Mouse (Mus musculus): Measurements from ENCODE around the gene Klc3. TPM values are rescaled to one million over a fixed set of nuclear protein-coding genes. Genes with fewer than 3 reads are reported as not detected.

The Klc3 gene
- polyA plus RNA-seq, 1 experiment from 2014 or later, result 38.4 TPM

DNA sequence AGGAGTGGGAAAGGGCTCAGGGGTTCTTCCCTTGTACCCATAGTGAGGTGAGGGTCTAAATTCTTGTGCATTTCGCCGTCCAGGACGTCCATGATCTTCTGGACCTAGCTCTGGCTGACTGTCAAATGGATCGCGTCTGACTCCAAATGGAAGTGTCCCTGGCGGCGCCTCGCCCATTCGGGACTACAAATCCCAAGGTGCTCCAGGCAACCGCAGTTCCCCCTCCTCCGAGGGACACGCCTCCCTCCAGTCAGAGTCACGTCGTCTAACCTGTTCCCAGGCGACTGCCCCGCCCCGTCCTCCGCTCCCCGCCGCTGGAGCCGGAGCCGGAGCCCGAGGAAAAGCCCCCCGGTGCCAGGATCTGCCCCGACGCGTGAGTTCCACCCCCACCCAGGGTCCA lies 43.0 kb downstream of the Klc3 start:
- peak; percentile 66 for DNase-seq (ENCODE audit: low spot score)

DNA sequence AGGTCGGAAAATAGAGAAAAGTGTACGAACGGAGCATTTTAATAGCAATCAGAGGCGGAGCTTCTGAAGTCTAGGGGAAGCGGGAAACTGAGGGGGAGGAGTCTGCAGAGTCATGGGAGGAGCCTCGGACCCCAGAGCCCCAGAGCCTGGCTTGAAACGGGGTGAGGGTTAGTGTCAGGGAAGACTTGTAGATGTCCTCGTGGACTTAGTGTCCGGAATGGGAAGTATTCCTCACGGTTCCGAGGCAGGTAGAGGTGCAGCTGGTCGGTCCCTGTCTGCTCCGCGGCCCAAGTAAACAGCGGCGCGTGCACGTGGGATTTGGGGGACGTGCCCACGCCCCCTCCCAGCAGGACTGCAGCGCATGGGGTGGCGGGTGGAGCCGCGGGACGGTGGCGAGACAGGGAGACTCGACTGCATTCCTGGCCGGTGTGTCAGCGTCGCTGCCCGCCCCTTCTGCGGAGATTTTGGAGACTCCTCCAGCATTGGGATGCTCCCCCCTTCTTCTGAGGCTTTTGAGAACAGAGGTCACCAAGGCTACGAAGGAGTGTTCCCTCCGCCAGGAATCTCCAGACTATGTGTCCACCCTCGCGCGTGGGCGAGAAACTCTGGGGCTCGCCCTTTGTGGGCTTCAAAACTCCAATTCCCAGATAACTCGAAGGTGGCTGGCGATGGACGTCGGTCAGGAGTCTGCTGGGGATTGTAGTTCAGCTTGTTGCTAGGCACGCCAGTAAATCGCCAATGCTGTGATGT lies 43.8 kb downstream of the Klc3 start:
- DNase-seq (ENCODE audit: low spot score), result peak; percentile 19

DNA sequence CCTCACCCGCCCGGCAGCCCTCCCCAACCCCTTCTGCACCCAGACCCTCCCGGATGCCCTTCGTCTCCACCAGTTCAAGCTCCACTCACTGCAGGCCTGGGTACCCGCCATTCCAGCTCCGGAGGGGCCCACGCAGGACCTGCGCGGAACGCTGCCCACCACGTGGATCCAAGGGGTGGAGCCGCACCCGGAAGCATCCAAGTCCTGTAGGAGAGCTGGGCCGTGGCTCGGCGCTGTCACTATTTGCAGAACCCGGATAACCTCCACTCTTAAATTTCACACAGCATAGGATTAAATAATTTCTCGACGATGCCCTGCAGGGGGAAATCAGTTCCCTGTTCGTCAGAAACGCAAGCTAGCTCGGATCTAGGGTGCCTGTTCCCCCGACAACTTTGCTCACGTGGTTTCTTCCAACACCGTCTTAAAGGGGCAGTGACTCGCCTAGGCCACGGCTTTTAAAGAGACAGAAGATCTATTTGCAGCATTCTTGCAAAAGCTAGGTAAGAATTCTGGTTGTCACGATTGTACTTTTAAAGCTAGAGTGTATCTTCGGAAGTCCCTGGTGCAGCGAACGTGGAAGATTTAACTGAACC lies 44.5 kb downstream of the Klc3 start, which contains the start of the genes Cd3eap and Ppp1r13l:
Gene Cd3eap (minus strand): TSS at position 185 of the 593 bp plus-strand sequence.
Gene Ppp1r13l (plus strand): TSS at position 451 of the 593 bp plus-strand sequence.
- peak; percentile 89 for DNase-seq (ENCODE audit: low spot score)

DNA sequence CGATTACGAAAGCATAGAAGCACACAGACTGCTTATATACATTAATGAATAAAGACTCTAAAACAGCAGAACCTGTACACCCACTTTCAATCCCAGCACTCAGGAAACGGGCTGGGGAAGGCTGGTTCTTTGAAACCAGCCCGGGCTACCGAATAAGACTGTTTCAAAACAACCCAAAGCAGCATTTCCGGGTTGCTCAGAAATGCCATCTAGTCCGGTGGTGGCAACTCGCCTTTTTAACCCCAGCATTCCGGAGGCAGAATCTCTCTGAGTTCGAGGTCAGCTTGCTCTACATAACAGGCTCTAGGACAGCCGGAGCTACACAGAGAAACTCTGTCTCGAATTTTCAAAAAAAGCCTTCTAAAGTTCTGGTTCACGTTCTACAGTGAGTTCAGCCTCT lies 45.3 kb downstream of the Klc3 start:
- DNase-seq (ENCODE audit: low spot score), result peak; percentile 19

DNA sequence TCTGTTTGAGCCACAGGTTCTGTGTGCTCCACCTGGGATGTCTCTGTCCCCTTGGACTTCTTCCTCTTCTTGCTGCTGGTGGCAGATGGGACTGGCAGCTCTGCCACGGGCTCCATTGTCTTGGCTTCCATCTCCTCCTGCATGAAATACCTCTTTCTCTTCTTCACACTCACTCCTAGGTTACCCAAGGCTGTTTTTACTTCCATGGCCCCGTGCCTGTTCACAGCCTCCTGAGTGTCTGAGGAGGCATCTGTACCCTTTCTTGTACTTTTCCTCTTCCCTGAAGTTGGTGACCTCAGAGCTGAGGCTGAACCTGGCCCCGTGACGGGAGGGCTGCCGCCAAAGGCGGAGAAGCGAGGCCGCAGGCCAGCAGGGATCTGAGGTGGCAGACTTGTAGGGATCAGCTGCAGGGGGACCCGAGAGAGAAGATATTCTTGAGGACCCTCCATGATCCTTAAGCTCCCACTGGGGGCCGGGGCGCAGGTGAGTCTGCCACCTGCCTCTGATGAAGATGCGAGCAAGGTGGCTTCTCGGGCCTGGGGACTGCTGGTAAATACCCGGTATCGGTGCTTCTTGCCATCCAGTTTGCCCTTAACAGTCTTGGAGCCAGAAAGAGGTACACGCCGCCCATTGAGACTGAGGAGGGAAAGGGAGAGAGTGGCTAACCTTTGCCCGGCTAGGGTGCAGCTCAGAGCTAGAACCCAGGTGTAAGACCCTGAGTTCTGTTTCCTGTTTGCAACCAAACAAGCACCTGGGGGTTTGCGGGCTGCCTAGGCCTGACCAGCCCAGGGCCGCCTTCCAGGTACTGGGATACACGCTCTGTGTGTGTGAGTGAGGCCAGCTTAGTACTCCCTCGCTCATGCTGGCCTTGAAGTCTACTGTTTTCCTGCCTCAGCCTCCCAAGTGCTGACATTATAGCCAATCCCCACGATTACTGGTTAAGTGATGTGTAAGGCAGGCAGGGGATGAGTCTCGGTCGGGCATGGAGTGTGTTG lies 46.2 kb downstream of the Klc3 start:
- DNase-seq (ENCODE audit: low spot score), result no peak

DNA sequence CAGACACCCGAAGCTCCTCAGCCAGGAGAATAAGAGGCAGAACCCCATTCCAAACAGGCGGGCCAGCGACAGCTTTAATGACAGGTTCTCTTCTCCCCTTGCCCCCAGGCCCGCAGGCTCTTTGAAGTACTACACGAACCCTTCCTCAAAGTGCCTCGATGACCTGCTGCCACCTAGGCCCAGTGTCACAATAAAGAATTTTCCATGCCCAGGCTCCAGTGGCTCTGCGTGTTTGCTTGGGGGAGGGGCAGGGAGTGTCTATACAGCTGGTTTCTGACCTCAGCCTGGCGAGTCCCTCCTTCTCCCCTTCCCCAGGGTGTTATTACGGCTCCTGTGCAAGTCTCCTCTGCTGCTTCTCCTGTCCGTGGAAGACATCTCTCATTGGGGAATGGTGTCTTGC lies 47.6 kb downstream of the Klc3 start:
- no peak for DNase-seq (ENCODE audit: low spot score)

DNA sequence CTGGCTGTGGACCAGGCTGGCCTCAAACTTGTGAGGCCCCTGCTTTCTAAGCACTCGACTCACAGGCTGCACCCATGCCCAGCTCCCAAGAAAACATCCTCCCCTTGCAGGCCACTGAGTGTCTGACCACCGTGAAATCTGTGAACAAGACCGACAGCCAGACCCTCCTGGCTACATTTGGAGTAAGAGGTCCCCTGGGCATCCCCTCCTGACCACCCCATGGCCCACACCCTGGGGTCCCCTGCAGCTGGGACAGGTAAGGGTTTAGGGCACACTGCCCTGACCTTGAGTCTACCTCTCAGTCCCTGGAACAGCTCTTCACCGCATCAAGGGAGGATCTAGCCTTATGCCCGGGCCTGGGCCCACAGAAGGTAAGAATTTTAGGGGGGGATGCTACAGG lies 48.9 kb downstream of the Klc3 start:
- DNase-seq (ENCODE audit: low spot score), result no peak

DNA sequence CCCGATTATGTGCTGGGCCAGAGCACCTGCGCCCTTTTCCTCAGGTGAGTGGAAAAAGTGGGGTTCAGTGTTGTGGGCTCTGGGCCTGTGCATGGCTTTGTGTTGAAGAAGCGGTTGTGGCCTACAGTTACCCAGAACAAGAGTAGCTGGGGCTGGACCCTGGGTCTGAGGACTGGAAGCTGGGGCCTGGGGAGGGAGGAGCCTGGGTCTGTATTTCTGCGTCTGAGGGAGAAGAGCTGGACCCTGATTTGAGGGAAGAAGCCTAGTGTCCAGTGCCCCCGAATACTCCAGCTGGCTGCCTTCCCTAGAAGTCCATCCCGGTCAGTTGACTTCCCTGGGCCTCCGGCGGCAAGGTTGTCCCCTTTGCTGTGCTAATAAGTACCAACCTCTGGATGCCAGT lies 53.7 kb downstream of the Klc3 start:
- no peak for DNase-seq (ENCODE audit: low spot score)

DNA sequence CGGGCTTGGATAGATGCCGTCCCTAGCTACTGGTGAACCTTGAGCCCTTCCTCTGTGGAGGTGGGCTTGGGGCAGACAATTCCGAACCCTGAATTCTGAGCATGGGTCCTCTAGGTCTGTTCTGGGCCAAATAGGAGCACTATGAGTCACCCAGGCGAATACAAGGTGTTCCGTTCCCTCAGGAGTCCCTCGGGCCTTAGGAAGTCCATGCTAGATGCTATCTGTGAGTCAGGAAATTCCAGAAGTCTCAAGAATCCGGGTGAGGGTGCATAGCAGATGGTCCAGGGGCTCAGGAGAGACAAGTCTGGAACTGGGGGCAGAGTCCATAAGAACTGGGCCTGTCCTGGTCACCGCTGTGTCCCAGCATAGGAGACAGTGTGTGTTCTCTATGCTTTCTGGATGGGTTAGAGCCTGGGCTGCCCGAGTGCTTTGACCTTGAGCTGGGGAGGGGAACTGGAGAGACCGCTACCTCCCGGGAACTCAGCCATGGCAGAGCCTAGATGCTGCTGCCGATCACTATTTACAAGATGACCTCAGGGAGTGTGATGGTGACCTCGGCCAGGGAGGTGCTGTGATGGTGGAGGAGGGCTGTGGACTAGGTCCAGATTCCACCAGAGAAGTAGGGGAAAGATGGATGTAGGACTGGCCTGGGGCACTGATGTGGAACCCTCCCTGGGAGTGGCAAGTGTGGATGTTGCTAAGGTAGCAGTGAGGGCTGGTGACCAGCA lies 54.6 kb downstream of the Klc3 start:
- no peak for DNase-seq (ENCODE audit: low spot score)

DNA sequence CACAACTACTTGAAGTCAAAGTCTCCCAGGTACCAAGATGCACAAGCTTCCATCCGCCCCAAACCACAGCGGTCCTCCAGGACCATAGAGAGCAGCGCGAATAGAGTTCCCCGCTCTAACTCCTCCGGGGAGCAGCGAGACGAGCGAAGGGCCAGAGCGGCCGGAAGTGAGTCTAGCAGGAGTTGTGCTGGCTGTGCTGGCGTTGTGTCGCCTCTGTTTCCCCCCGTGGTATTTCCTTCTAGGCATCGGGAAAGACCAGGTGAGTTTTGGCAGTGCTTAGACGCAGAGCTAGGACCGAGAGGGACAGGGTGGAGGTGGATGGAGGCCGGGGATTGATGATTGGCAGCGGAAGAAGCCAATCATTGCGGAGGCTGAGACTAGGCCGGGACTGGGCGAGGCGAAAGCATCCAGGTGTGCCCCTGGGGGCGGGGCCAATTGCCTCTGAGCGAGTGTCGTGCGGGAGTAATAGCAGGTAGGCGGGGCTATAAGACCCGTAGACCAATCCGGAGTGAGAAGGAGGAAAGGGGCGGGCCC lies 58.9 kb downstream of the Klc3 start:
- DNase-seq (ENCODE audit: low spot score), result peak; percentile 98

MicroRNA genes within 50 kb of the gene (microRNA counts, 519-probe panel; counts per million panel counts)
- microRNA mmu-miR-343, result 473 counts per million, percentile 71 among the panel's probes with 10 or more counts

Small RNA genes within 50 kb of the gene (microRNA-seq; reads per million reads assigned to microRNA genes)
- gene Mir343 (ENCODE audit: borderline number of aligned reads), result not detected

Other genes starting within 250 kb of the Klc3 start
- gene Gipr, start 238.0 kb downstream of the Klc3 start, polyA plus RNA-seq (2015; fragmentation: Nextera tagmentation; extraction: Ambion mirVana), result 0.10 and 0.25 TPM in 2 replicates
- gene Eml2, start 227.7 kb downstream of the Klc3 start, polyA plus RNA-seq (2015; fragmentation: Nextera tagmentation; extraction: Ambion mirVana), result 5.7 and 6.1 TPM in 2 replicates
- gene Gpr4, start 191.6 kb downstream of the Klc3 start, polyA plus RNA-seq (2015; fragmentation: Nextera tagmentation; extraction: Ambion mirVana), result 0.69 and 0.80 TPM in 2 replicates
- gene Opa3, start 175.8 kb downstream of the Klc3 start, polyA plus RNA-seq (2015; fragmentation: Nextera tagmentation; extraction: Ambion mirVana), result 25.4 and 25.7 TPM in 2 replicates
- gene Vasp, start 132.3 kb downstream of the Klc3 start, polyA plus RNA-seq (2015; fragmentation: Nextera tagmentation; extraction: Ambion mirVana), result 74.3 and 75.3 TPM in 2 replicates
- 0.27 and 0.30 TPM in 2 replicates for gene Ppm1n, start 124.0 kb downstream of the Klc3 start, polyA plus RNA-seq (2015; fragmentation: Nextera tagmentation; extraction: Ambion mirVana)
- 1.6 and 2.2 TPM in 2 replicates for gene Rtn2, start 121.5 kb downstream of the Klc3 start, polyA plus RNA-seq (2015; fragmentation: Nextera tagmentation; extraction: Ambion mirVana)
- gene Fosb, start 94.1 kb downstream of the Klc3 start, polyA plus RNA-seq (2015; fragmentation: Nextera tagmentation; extraction: Ambion mirVana), result 0.19 and 0.21 TPM in 2 replicates
- gene Ercc1, start 59.3 kb downstream of the Klc3 start, polyA plus RNA-seq (2015; fragmentation: Nextera tagmentation; extraction: Ambion mirVana), result 59.6 and 67.1 TPM in 2 replicates
- gene Cd3eap, start 44.6 kb downstream of the Klc3 start, polyA plus RNA-seq (2015; fragmentation: Nextera tagmentation; extraction: Ambion mirVana), result 15.8 and 18.7 TPM in 2 replicates
- gene Ppp1r13l, start 44.4 kb downstream of the Klc3 start, polyA plus RNA-seq (2015; fragmentation: Nextera tagmentation; extraction: Ambion mirVana), result 2.2 and 2.4 TPM in 2 replicates
- 14.3 and 15.1 TPM in 2 replicates for gene Ercc2, start 22.1 kb downstream of the Klc3 start, polyA plus RNA-seq (2015; fragmentation: Nextera tagmentation; extraction: Ambion mirVana)
- gene Ckm, start 672 bp upstream of the Klc3 start, polyA plus RNA-seq (2015; fragmentation: Nextera tagmentation; extraction: Ambion mirVana), result 3.6 and 7.0 TPM in 2 replicates
- 6.7 and 9.0 TPM in 2 replicates for gene Mark4, start 54.7 kb upstream of the Klc3 start, polyA plus RNA-seq (2015; fragmentation: Nextera tagmentation; extraction: Ambion mirVana)
- 0.74 and 0.78 TPM in 2 replicates for gene Exoc3l2, start 59.2 kb upstream of the Klc3 start, polyA plus RNA-seq (2015; fragmentation: Nextera tagmentation; extraction: Ambion mirVana)
- 2.7 and 4.0 TPM in 2 replicates for gene Bloc1s3, start 104.3 kb upstream of the Klc3 start, polyA plus RNA-seq (2015; fragmentation: Nextera tagmentation; extraction: Ambion mirVana)
- 86.5 and 92.5 TPM in 2 replicates for gene Trappc6a, start 104.3 kb upstream of the Klc3 start, polyA plus RNA-seq (2015; fragmentation: Nextera tagmentation; extraction: Ambion mirVana)
- 0.24 and 0.42 TPM in 2 replicates for gene Nkpd1, start 113.7 kb upstream of the Klc3 start, polyA plus RNA-seq (2015; fragmentation: Nextera tagmentation; extraction: Ambion mirVana)
- 11.7 and 15.6 TPM in 2 replicates for gene Ppp1r37, start 159.0 kb upstream of the Klc3 start, polyA plus RNA-seq (2015; fragmentation: Nextera tagmentation; extraction: Ambion mirVana)
- gene Zfp296, start 173.2 kb upstream of the Klc3 start, polyA plus RNA-seq (2015; fragmentation: Nextera tagmentation; extraction: Ambion mirVana), result 1.5 and 2.0 TPM in 2 replicates
- 133 and 134 TPM in 2 replicates for gene Gemin7, start 173.5 kb upstream of the Klc3 start, polyA plus RNA-seq (2015; fragmentation: Nextera tagmentation; extraction: Ambion mirVana)
- gene Clasrp, start 200.4 kb upstream of the Klc3 start, polyA plus RNA-seq (2015; fragmentation: Nextera tagmentation; extraction: Ambion mirVana), result 35.2 and 41.3 TPM in 2 replicates
- gene Relb, start 225.3 kb upstream of the Klc3 start, polyA plus RNA-seq (2015; fragmentation: Nextera tagmentation; extraction: Ambion mirVana), result 37.2 and 38.0 TPM in 2 replicates

Measured in thymus, postnatal 0 days (tissue).